11 mouse cellular contexts compared by ENCODE assay signal in the genomic region with DNA sequence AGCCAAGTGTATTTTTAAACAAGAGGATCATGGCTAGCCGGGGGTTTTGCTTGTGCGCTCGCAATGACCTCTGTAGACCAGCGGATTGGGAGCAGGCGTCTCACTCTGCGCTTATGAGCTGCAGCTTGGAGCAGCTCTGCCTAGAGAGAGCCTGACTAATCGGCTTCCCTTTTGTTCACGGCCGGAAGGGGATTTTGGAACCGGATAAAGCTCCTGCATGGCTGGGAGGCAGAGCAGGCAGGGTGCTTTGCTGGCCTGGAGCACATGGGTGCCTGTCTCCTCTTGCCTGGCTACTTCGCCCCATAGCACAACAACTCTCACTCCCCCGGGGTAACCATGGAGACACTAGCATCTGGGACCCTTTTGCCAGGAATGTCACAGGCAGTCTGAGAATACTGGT.
DNase-seq lines count a peak whose midpoint lies in the region; ATAC-seq and TF ChIP-seq lines count a peak whose summit lies in the region.
"Had no signal": no experiment of that assay in that cellular context is flagged by ENCODE, and none has a peak within 500 bp of the region (broad histone marks: within the 10 kb centered on the region; RNA-seq: fewer than 3 reads in every experiment).

No protein-coding gene starts in this region.

- H3K9me3 ChIP-seq in forebrain, postnatal 0 days (ENCODE audit: low read length): no peaks in the 10 kb centered on the region

- no peak for TF ChIP-seq CTCF in kidney, adult 2 months (conservative IDR thresholded peaks at IDR 0.05; ENCODE audit: insufficient read depth, insufficient read length, low read depth, low read length)
- no peak for TF ChIP-seq CTCF in brain, embryonic 14.5 days (IDR thresholded peaks at IDR 0.05; ENCODE audit: borderline replicate concordance, extremely low read depth, insufficient read depth, insufficient read length)
- no peak for TF ChIP-seq CTCF in forebrain, postnatal 0 days (IDR thresholded peaks at IDR 0.05; ENCODE audit: low read depth)

- H3K36me3 ChIP-seq in kidney, adult 2 months (ENCODE audit: control insufficient read depth, insufficient read depth, low read length): no peaks in the 10 kb centered on the region
- no peaks in the 10 kb centered on the region for H3K36me3 ChIP-seq in forebrain, postnatal 0 days (ENCODE audit: insufficient read depth)

- no peaks in the 10 kb centered on the region for H3K4me1 ChIP-seq in kidney, adult 2 months (ENCODE audit: control insufficient read depth, insufficient read depth, low read length)
- peaks cover 6% of the 10 kb centered on the region; the same call in 1 of the 2 replicates for H3K4me1 ChIP-seq in forebrain, postnatal 0 days (ENCODE audit: insufficient read depth)

- 52% methylated on average over 12 of the region's 12 CpGs for WGBS in kidney, adult 2 months
- 32% methylated on average over 12 of the region's 12 CpGs for WGBS in forebrain, postnatal 0 days

- H3K9ac ChIP-seq in forebrain, postnatal 0 days: no peak overlapping the region
- H3K9ac ChIP-seq: liver, embryonic 14.5 days had no signal

- no peak for TF ChIP-seq POLR2A in kidney, adult 2 months (IDR thresholded peaks at IDR 0.05; ENCODE audit: low read depth, low read length)
- TF ChIP-seq POLR2A in brain, embryonic 14.5 days (IDR thresholded peaks at IDR 0.05; ENCODE audit: borderline replicate concordance, extremely low read depth, insufficient read depth, insufficient read length, poor library complexity, severe bottlenecking): no peak

- no peak overlapping the region for H3K4me3 ChIP-seq in kidney, adult 2 months (ENCODE audit: insufficient read depth, low read depth, low read length)
- no peak overlapping the region for H3K4me3 ChIP-seq in forebrain, postnatal 0 days (ENCODE audit: low read depth, low read length)

- H3K27ac ChIP-seq in kidney, adult 2 months (ENCODE audit: insufficient read depth, low read depth, low read length): no peak overlapping the region
- 0 out of 2 replicates have a peak overlapping the region, but pooled peaks have one; percentile 2 for H3K27ac ChIP-seq in forebrain, postnatal 0 days (ENCODE audit: low read depth, low read length)
- H3K27ac ChIP-seq: liver, embryonic 14.5 days had no signal

- H3K4me2 ChIP-seq in forebrain, postnatal 0 days (ENCODE audit: low read depth): 0 out of 2 replicates have a peak overlapping the region, but pooled peaks have one; percentile 1

- peak; percentile 66 for ATAC-seq in forebrain, postnatal 0 days

- peak; percentile 34 for DNase-seq in kidney, adult 2 months
- DNase-seq in kidney, adult 18-20 months: no peak
- DNase-seq in brain, embryonic 14.5 days (ENCODE audit: low read depth): peak; percentile 75
- peak; percentile 51 for DNase-seq in forebrain, postnatal 0 days
- DNase-seq in layer of hippocampus, postnatal 14 days (ENCODE audit: low spot score in 2 of 2): peak; percentile 19 to 35
- DNase-seq in c-Kit-positive CD71-positive TER-119-positive erythroid progenitor cells, embryonic 14.5 days (ENCODE audit: low spot score): no peak
- DNase-seq in cerebellum, adult 18-20 months: no peak
- no peak for DNase-seq in right cerebral cortex, postnatal 36 days (ENCODE audit: low spot score in 2 of 2)
- DNase-seq: cerebellum, postnatal 25 days; right cerebral cortex, adult 18-20 months had no signal

- no peaks in the 10 kb centered on the region for H3K27me3 ChIP-seq in kidney, adult 2 months (replicated peaks; ENCODE audit: control insufficient read depth, insufficient read depth, low read length)
- no peaks in the 10 kb centered on the region for H3K27me3 ChIP-seq in forebrain, postnatal 0 days (ENCODE audit: insufficient read depth, low read length)

Comparison
In these comparisons a context has a peak if more than half of its experiments do, and no peak if none do; other contexts are left out.
1. DNase-seq: peak in kidney, adult 2 months (single experiment), brain, embryonic 14.5 days (single experiment), forebrain, postnatal 0 days (single experiment) and layer of hippocampus, postnatal 14 days (2 of 2); none in kidney, adult 18-20 months (single experiment), c-Kit-positive CD71-positive TER-119-positive erythroid progenitor cells, embryonic 14.5 days (single experiment), cerebellum, adult 18-20 months (0 of 2) and right cerebral cortex, postnatal 36 days (0 of 2).